Mouse (Mus musculus) liver, embryonic 12.5 days (tissue): ENCODE measurements at regions not wholly inside any gene's neighbourhood (a gene's known extent, or its start where the extent isn't known, plus 50 kb on each side); places are given as distances from the start of the nearest gene placed in this dataset.

Experiments
- ATAC-seq: fragments of 200-750 bp; cut with Nextera tagmentation; 2 replicates; pipeline ENCODE4 v1.8.0; 2017; ENCODE audit warnings: moderate number of reproducible peaks, mild to moderate bottlenecking, moderate library complexity
- H3K27ac ChIP-seq: fragments of 300-500 bp; sonication (generic); 2 replicates; pipeline ENCODE4 v1.5.1; 2016; ENCODE audit warnings: mild to moderate bottlenecking
- H3K27me3 ChIP-seq: fragments of 300-500 bp; sonication (generic); replicated peaks from 2 replicates; pipeline ENCODE4 v1.6.1; 2016; ENCODE audit warnings: mild to moderate bottlenecking, moderate library complexity
- H3K36me3 ChIP-seq: fragments of 300-500 bp; sonication (generic); 2 replicates; pipeline ENCODE4 v1.6.1; 2016; ENCODE audit warnings: mild to moderate bottlenecking, moderate library complexity
- H3K4me1 ChIP-seq: fragments of 300-500 bp; sonication (generic); 2 replicates; pipeline ENCODE4 v1.6.1; 2016
- H3K4me2 ChIP-seq: fragments of 300-500 bp; sonication (generic); 2 replicates; pipeline ENCODE4 v1.6.1; 2016; ENCODE audit warnings: mild to moderate bottlenecking, moderate library complexity
- H3K4me3 ChIP-seq: fragments of 300-500 bp; sonication (generic); 2 replicates; pipeline ENCODE4 v1.5.1; 2016; ENCODE audit warnings: mild to moderate bottlenecking, moderate library complexity
- H3K9ac ChIP-seq: fragments of 300-500 bp; sonication (generic); 2 replicates; pipeline ENCODE4 v1.6.1; 2016; ENCODE audit warnings: mild to moderate bottlenecking, moderate library complexity
- H3K9me3 ChIP-seq: fragments of 300-500 bp; sonication (generic); replicated peaks from 2 replicates; pipeline ENCODE4 v1.6.1; 2016; ENCODE audit warnings: mild to moderate bottlenecking, moderate library complexity
- WGBS: fragments of 180-500 bp; shearing (Covaris S2); methylation state at CpG from one replicate; pipeline ENCODE4 v1.1.7; 2016; ENCODE audit not compliant: insufficient replicate concordance; 5-methylcytosine and 5-hydroxymethylcytosine counted together

DNA sequence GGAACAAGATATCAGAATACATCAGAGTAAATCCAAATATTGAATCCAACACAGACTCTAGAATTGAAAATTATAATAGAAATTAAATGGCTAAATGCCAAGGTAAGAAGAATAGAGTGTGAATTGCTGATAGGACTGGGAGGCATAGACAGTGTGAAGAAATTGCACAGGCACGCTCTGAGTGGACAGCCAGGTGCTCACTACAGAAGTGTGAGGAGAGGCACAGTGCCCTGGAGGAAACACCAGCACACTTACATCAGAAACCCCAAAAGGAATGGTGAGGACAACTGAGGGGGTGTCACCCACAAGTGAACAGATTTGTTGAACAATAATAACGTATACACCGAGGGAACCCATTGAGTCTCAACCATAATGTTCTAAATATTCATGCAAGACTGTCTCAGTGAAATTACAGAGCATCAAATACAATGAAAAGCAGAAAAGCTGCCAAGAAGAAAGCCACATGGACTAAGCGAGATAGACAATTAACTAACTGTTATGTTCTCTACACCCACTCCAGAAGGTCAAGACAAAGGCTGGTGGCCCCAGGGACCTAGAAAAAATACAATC lies 92.9 kb upstream of the Gm17728 start:
- Histone ChIP-seq H3K27me3 (no peaks in the 10 kb centered on the region), H3K4me2 (no peak overlapping the region), H3K36me3 (no peaks in the 10 kb centered on the region), H3K9me3 (no peaks in the 10 kb centered on the region), H3K4me3 (no peak overlapping the region), H3K9ac (no peak overlapping the region), H3K4me1 (no peaks in the 10 kb centered on the region), H3K27ac (no peak overlapping the region)
- no peak for ATAC-seq
- 63% methylated on average over 4 of the region's 4 CpGs for WGBS

GRCm38 (mm10) chr17:9357572-9358159 lies 64.2 kb upstream of the Gm17728 start:
- ATAC-seq, result no peak
- 74% methylated on average over 5 of the region's 5 CpGs for WGBS
- Histone ChIP-seq H3K27ac (no peak overlapping the region), H3K9me3 (no peaks in the 10 kb centered on the region), H3K4me1 (no peaks in the 10 kb centered on the region), H3K27me3 (no peaks in the 10 kb centered on the region), H3K4me2 (no peak overlapping the region), H3K4me3 (no peak overlapping the region), H3K9ac (no peak overlapping the region), H3K36me3 (no peaks in the 10 kb centered on the region)
